Mouse (Mus musculus) right cerebral cortex, adult 18-20 months (tissue): Measurements from ENCODE around the gene Oxt.
A peak's percentile ranks its signal among the peaks of the same experiment; 100 is the strongest.

Experiments used
- DNase-seq: peaks from one replicate; pipeline ENCODE4 v3.0.0; 2022; ENCODE audit warnings: mixed read lengths

The Oxt gene

DNA sequence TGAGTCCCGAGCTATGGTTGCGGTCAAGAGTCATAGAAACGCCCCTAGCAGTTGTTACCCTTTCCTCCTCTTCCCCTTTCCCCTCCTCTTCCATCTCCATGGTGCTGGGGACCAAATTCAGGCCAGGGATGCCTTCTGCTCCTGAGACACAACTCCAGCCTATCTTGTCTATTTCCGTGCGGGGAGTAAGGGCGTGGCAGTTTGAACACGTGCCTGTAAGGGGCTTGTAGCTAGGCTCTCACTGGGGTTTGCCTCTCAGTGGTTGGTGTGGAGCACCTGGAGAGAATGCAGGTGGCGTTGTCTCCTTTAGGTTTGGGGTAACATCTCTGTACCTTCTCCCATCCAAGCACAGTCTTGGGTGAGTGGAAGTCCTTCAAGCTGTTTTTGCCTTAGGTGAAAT, 3.8 kb downstream of the Oxt start:
- DNase-seq: no peak

DNA sequence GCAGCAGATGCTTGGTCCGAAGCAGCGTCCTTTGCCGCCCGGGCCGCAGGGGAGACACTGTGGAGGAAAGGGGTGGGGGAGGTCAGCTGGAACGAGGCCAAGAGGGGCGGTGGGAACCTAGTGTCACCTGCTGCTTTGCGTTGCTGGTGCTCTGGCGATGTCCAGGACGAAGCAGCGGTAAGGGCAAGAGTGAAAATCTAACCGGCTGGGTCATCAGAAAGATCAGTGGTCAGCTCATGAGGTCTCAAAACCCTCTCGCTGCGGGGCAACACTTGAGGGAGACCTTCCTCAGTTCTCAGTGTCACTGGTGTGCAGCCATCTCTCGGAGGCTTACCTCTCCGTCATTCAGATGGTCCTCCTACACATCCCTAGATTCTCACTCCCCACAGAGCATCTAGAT, 5.2 kb downstream of the Oxt start:
- no peak for DNase-seq

DNA sequence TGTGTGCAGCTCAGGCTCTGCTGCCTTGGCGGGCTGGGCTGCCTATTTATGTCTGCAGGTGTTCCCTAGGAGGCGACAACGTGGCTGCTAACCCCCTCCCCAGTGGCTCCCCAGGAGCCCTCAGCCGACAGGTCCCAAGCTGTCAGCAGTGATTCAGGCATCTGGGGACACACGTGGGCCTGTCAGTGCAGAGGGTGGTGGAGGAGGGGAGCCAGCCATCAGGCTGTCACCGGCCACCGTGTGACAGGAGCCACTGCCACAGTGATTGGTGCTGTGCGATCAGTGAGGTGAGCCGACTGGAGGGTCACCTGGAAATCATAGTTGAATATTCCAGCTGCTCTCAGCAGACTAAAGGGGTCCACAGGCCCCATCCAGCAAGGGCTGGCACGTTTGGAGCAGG, 6.6 kb downstream of the Oxt start, which contains the start of gene Avp:
Gene Avp (minus strand): TSS at position 3 of the 400 bp plus-strand sequence.
- no peak for DNase-seq

DNA sequence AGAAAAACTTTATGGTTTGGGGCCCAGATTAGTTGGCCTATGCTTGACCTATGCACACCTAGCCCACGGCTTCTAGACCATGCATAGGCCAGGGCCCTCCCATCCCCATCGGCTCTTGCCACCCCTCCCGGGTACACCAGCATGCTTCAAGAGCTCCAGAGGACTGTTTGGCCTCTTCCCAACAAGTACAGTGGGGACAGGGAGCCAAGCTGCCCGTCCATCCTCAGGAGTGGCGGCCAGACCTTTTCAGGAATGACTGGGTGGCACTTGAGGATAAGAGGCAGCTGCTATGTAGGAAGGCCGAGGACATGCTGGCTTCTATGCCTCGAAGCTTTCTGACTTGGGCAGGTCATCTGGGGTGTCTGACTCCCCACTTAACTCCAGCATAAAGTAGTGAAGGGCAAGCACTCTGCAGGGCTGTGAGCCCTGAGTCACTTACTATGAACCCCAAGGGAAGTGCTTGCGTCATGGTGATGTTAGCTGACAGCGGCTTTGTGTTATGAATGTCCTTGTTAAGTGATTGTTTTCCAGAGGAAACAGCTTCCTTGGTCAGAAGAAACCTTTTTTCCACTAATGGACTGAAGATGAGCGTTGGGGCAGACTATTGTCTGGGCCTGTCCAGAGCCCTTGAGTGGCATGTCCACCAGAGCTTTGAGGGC, 8.1 kb downstream of the Oxt start:
- no peak for DNase-seq

DNA sequence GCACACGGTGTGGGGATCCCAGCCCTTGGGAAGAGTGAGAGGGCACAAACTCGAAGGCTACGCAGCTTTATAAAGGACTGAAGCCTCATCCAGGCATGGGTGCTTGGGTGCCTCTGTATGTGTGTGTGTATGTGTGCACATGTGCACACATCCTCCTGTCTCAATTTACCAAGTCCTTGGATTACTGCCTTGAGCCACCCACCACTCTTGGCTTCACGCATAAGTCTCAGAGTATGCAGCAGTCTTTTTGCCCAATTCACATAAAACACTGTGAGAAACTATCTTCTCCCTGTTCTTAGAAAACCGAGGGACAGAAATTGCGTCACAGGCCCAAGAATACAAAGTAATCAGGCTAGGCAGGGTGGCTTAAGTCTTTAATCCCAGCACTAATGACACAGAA, 10.0 kb downstream of the Oxt start:
- peak; percentile 63 for DNase-seq

DNA sequence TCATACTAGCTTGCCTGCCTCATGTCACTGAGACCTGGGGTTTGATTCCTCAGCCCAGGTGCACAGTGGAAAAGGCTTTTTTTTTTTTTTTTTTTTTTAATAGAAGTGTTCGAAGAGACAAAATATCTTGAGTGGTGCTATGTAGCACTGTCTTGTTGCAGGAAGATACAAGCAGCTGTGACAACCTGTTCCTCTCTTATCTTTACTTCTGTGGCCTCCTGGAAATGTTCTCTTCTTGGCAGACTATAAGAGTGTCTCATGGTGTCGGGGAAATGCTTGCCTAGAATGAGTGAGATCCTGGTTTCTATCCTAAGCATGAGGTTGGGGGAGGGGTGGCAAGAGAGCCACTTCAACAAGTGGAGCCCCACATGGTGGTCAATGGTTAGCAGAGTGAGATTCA, 12.4 kb downstream of the Oxt start:
- DNase-seq: no peak

DNA sequence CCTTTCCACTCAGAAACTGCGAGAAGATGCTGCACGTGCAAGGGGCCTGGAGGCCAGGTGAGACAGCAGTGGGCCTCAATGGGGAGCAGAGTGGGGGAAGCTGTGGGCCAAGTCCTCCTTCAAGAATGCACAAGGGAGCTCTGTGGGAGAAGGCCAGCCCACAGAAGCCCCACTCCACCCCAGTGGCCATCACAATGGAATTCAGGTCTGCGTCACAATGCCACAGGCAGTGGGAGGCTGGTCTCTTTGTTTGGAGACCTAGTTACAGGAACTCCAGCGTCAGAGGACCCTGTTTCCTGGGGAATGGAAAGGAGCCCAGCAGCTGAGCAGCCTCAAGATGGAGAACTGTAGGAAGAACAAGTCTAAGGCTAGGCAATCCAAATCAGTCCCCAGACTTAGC, 13.2 kb downstream of the Oxt start:
- no peak for DNase-seq

DNA sequence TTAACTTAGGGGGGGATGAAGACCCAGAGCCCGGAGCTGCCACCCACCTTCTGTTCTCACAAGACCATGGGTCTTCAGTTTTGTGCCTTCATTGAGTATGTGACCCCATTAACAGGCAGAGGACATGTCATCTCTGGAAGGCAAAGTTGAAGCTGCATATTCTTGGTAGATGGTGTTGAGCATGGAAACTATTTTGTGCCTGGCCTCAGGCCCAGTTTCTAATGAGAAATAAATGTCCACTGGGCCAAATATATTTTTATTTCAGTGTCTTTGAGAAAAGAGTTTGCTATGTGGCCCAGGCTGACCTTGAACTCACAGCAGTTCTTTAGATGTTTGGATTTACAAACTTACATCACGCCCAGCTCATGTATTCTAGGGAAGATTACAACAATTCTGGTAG, 13.8 kb downstream of the Oxt start:
- DNase-seq: no peak

DNA sequence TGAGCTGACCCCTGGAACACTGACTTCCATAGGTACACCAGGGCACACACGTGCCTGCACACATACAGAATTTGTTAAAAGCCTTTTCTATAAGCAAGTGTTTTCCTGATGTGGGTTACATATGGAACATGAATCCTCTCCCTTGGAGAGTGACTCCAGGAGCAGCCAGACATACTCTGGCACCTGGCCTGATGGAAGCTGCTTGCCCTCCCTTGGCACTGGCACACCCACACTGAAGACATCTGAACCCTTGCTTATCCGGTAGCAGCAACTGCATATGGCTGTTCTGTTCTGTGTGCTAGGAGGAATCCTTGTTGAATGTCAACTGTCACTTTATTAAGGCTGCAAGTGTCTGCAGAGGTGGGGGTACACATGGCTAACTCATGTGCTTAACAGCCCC, 15.0 kb downstream of the Oxt start:
- DNase-seq: no peak

DNA sequence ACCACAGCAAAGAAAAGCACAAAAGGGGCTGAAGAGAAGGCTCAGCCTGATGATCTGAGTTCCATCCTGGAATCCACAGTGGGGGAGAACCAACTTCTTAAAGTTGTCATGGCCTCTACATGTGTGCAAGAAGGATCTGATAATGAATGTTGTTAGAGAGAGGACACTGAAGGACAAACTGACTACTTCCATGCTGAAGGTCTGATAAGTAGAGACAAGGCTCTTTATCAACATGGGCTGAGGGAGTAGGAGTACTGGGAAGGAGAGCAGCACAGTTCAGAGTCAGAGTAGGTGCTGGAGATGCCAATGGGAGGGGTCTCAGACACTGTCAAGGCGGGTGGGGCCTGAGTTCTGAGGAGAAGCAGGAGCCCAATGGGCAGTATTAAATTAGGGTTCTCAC, 19.6 kb downstream of the Oxt start:
- DNase-seq: no peak

DNA sequence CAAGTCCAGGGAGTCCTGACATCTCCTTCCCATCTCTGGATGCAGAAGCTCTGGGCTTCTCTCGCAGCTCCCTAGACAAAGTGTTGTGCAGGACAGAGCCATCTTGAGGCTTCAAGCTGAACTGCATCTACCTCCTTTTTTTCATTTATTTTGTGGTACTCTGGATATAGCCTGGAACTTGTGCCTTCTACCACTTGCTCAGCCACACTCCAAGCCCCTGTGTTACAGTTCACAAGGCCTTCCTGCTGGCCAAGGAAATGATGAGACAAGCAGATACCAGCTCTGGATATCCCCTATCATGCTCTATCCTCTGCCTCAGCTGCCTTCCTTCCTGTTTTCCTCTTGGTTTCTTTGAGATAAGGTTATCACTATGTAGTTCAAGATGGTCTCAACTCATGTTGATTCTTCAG, 21.6 kb downstream of the Oxt start:
- DNase-seq: peak; percentile 54

DNA sequence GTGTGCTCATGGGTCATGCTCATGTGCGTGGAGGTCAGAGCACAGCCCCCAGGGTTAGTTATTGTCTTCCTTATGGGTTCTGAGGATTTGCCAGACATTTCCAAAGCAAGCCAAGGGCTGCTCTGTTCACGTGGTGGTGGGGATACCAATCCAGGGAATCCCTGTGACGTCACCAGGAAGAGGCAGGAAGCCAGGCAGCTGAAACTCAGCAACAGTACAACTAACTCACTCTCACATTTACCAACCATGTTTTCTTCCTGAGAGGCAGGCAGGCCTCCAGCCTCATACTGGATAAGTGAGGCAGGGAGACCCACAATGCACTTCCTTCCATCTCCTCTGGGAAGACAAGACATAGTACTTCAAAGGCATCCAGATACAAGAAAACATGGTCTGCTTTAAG, 22.4 kb downstream of the Oxt start:
- no peak for DNase-seq

DNA sequence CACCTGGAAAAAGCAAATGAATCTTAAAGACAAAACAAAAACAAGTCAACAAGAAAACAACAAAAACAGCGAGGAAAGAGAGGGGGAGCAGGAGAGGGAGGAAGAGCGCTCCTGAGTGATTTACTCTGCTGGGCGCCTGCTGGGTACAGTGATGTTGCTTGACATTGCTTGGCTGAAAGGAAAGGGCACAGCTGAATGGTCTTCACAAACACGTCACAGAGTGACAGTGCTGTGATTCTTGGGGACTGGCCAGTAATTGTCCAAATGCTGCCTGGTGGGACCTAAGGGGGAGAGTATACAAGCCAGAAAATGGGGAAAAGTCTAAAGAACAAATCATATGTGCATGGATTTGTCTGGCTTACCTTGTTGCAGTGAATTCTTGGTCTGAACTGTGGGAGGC, 26.2 kb downstream of the Oxt start:
- no peak for DNase-seq

DNA sequence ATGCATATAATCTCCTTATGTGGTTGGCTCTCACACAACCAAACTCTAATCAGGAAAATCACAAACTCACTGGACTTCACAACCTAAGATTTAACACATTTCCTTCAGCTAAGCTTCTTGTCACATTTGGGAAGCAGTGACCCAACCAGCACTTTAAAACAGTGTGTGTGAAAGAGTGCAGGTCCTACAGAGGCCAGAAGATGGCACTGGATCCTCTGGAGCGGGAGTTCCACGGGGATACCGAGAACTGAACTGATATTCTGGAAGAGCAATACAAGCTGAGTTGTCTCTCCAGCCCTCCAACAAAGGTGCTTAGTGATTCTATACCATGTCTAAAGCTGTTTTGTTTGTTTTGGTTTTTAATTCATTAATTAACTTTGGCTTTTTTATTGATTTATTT, 37.1 kb downstream of the Oxt start:
- DNase-seq: no peak

DNA sequence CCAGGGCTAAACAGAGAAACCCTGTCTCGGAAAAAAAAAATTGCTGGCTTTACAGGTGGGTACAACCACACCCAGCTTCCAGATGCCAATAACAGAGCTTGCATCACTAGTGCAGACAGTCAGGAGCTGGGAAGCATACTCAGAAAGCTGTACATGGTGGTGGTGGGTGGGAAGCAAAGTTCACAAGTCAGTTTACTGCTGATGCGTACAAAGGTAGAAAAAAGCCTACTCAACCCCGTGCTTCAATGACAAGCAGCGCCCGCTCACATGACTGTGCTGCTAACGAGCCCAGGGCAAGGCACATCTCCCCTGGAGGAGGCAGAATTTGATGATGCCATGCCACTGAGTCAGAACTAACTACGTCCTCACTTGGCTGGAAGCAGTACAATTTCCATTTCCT, 43.0 kb downstream of the Oxt start:
- no peak for DNase-seq
